ENCODE assay signal across 1 mouse cellular context in genomic region chr12:87274853-87275831, GRCm38 (mm10).
A peak's percentile ranks its signal among the peaks of the same experiment; 100 is the strongest.
TF ChIP-seq lines count a peak whose summit lies in the region.

No protein-coding gene starts in this region.

TF ChIP-seq in CH12.LX, 34 proteins besides CTCF, POLR2A, EP300 and RAD21:
- TF ChIP-seq USF1 (IDR thresholded peaks at IDR 0.05; ENCODE audit: low read depth, low read length) (no peak), ELF1 (IDR thresholded peaks at IDR 0.05; ENCODE audit: low read depth, low read length) (no peak), MEF2A (IDR thresholded peaks at IDR 0.05; ENCODE audit: borderline replicate concordance, low read depth, low read length) (no peak), NELFE (IDR thresholded peaks at IDR 0.05; ENCODE audit: low read depth, low read length) (no peak), MAFK (IDR thresholded peaks at IDR 0.05; ENCODE audit: insufficient replicate concordance, low read length) (0 out of 2 replicates have a peak, but pooled peaks have one; percentile 5), UBTF (IDR thresholded peaks at IDR 0.05; ENCODE audit: low read depth, low read length) (no peak)
TF ChIP-seq in CH12.LX: peak in this region for 1.
